ENCODE assay signal across 17 mouse cellular contexts in the genomic region with DNA sequence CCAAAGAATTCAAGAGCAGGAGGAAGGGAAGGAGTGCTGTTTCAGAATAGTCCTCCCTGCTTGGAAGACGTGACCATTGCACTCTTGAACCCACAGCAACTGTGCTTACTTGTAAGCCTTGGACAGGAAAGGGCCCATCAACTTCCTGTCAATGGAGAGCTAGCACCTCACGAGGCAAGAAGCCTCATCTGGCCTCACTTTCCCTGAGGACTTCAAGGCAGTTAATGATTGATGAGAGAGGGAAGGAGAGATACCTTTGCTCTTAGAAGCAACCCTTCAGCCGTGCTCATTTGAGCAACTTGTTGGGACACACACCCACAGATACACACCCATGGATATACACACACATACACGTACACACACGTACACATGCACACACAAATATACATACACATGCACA.
"Had no signal": no experiment of that assay in that cellular context is flagged by ENCODE, and none has a peak within 500 bp of the region (broad histone marks: within the 10 kb centered on the region; RNA-seq: fewer than 3 reads in every experiment).

No protein-coding gene starts in this region.

- H3K36me3 ChIP-seq: midbrain, embryonic 10.5 days; midbrain, embryonic 12.5 days; neural tube, embryonic 13.5 days; neural tube, embryonic 15.5 days; stomach, embryonic 15.5 days had no signal

- H3K27ac ChIP-seq: midbrain, embryonic 10.5 days; midbrain, embryonic 12.5 days; neural tube, embryonic 13.5 days; neural tube, embryonic 15.5 days; stomach, embryonic 15.5 days; stomach, postnatal 0 days had no signal

- H3K9ac ChIP-seq: lung, embryonic 14.5 days; midbrain, embryonic 12.5 days; neural tube, embryonic 13.5 days; neural tube, embryonic 15.5 days; stomach, embryonic 15.5 days had no signal

- H3K4me1 ChIP-seq: midbrain, embryonic 10.5 days; neural tube, embryonic 13.5 days; neural tube, embryonic 15.5 days; stomach, embryonic 15.5 days had no signal

- H3K4me3 ChIP-seq: midbrain, embryonic 10.5 days; midbrain, embryonic 12.5 days; myocyte; neural tube, embryonic 13.5 days; neural tube, embryonic 15.5 days; stomach, embryonic 15.5 days had no signal

- H3K27me3 ChIP-seq: midbrain, embryonic 12.5 days; neural tube, embryonic 13.5 days; neural tube, embryonic 15.5 days; stomach, embryonic 15.5 days had no signal

- H3K4me2 ChIP-seq: lung, embryonic 14.5 days; midbrain, embryonic 12.5 days; neural tube, embryonic 13.5 days; neural tube, embryonic 15.5 days; stomach, embryonic 15.5 days had no signal

- DNase-seq: lung, adult 18-20 months; lung, embryonic 14.5 days; lung, postnatal 10 days; lung, postnatal 4 days; midbrain, embryonic 14.5 days; retina, postnatal 1 day; right cerebral cortex, adult 18-20 months; right cerebral cortex, postnatal 25 days; right cerebral cortex, postnatal 4 days had no signal

- ATAC-seq: midbrain, embryonic 16.5 days had no signal

- H3K9me3 ChIP-seq: midbrain, embryonic 10.5 days; midbrain, embryonic 12.5 days; neural tube, embryonic 13.5 days; neural tube, embryonic 15.5 days; stomach, embryonic 15.5 days had no signal
